Mouse (Mus musculus) testis, postnatal 10 days (tissue): ENCODE data around the gene Tex14.

Source experiments
- DNase-seq: peaks from one replicate; pipeline ENCODE4 v3.0.0; 2021; ENCODE audit warnings: low spot score

Tex14 gene

GRCm38 (mm10) chr11:87571361-87571950, 166.6 kb downstream of the Tex14 start:
- no peak for DNase-seq

- DNase-seq, result no peak
These were observed 168.9 kb downstream of the Tex14 start for GRCm38 (mm10) chr11:87573751-87574150.

- DNase-seq, result no peak
These were observed 169.8 kb downstream of the Tex14 start for GRCm38 (mm10) chr11:87574520-87575180.

- DNase-seq, result no peak
These were observed 172.9 kb downstream of the Tex14 start for GRCm38 (mm10) chr11:87577601-87578248.

- peak; percentile 76 for DNase-seq
These were observed 173.5 kb downstream of the Tex14 start for GRCm38 (mm10) chr11:87578249-87578962.

GRCm38 (mm10) chr11:87578963-87579601, 174.2 kb downstream of the Tex14 start:
- DNase-seq, result no peak

- no peak for DNase-seq
These were observed 174.8 kb downstream of the Tex14 start for GRCm38 (mm10) chr11:87579713-87580112.

- no peak for DNase-seq
These were observed 175.7 kb downstream of the Tex14 start for GRCm38 (mm10) chr11:87580543-87581085.

GRCm38 (mm10) chr11:87581161-87581865, 176.4 kb downstream of the Tex14 start:
- no peak for DNase-seq

- DNase-seq, result no peak
These were observed 177.3 kb downstream of the Tex14 start for GRCm38 (mm10) chr11:87581933-87582710.

GRCm38 (mm10) chr11:87583291-87584034, 178.6 kb downstream of the Tex14 start:
- DNase-seq, result no peak

GRCm38 (mm10) chr11:87584711-87585505, 180.0 kb downstream of the Tex14 start:
- no peak for DNase-seq

- DNase-seq, result no peak
These were observed 182.5 kb downstream of the Tex14 start for GRCm38 (mm10) chr11:87587211-87587874.

- no peak for DNase-seq
These were observed 184.7 kb downstream of the Tex14 start for GRCm38 (mm10) chr11:87589605-87590004.

GRCm38 (mm10) chr11:87590841-87591525, 186.1 kb downstream of the Tex14 start:
- peak; percentile 63 for DNase-seq

GRCm38 (mm10) chr11:87591526-87592353, 186.9 kb downstream of the Tex14 start, which contains the start of gene Mtmr4:
Gene Mtmr4 (plus strand): TSS chr11:87592162.
- DNase-seq, result peak; percentile 96

- DNase-seq, result peak; percentile 92
These were observed 187.5 kb downstream of the Tex14 start for GRCm38 (mm10) chr11:87592354-87592695.
